Mouse (Mus musculus) CH12.LX (cell line): ENCODE data around the gene Gpr39.

Experiments used
- CHD2 ChIP-seq: IDR thresholded peaks from 2 replicates; pipeline ENCODE4 v1.6.1; 2011; ENCODE audit warnings: low read length, improper control_type of control experiment
- CTCF ChIP-seq, 2 experiments: IDR thresholded peaks in 1 of 2; conservative IDR thresholded peaks in 1 of 2; 2 replicates each; pipeline ENCODE4 v1.5.1; 2011 to 2012; ENCODE audit warnings: low read depth in 2 of 2, low read length in 2 of 2, improper control_type of control experiment in 1 of 2, inconsistent platforms in 1 of 2, mild to moderate bottlenecking in 1 of 2, moderate library complexity in 1 of 2
- EP300 ChIP-seq: IDR thresholded peaks from 2 replicates; pipeline ENCODE4 v1.6.1; 2011; ENCODE audit warnings: low read length, improper control_type of control experiment
- GABPA ChIP-seq: IDR thresholded peaks from 2 replicates; pipeline ENCODE4 v1.6.1; 2012; ENCODE audit warnings: low read depth, low read length, improper control_type of control experiment, inconsistent platforms; ENCODE audit not compliant: insufficient replicate concordance
- HCFC1 ChIP-seq: IDR thresholded peaks from 2 replicates; pipeline ENCODE4 v1.6.1; 2012; ENCODE audit warnings: low read depth, mild to moderate bottlenecking, inconsistent platforms, low read length, improper control_type of control experiment
- JUN ChIP-seq: IDR thresholded peaks from 2 replicates; pipeline ENCODE4 v1.6.1; 2011; ENCODE audit warnings: low read depth, mild to moderate bottlenecking, low read length, improper control_type of control experiment, moderate library complexity; ENCODE audit not compliant: insufficient read depth
- MAFK ChIP-seq: IDR thresholded peaks from 2 replicates; pipeline ENCODE4 v1.6.1; 2011; ENCODE audit warnings: low read length, improper control_type of control experiment; ENCODE audit not compliant: insufficient replicate concordance
- MYC ChIP-seq: IDR thresholded peaks from 2 replicates; pipeline ENCODE4 v1.6.1; 2011; ENCODE audit warnings: low read depth, mild to moderate bottlenecking, improper control_type of control experiment, low read length
- POLR2A ChIP-seq: IDR thresholded peaks from 2 replicates; pipeline ENCODE4 v1.6.1; 2011; ENCODE audit warnings: low read depth, mild to moderate bottlenecking, improper control_type of control experiment, low read length
- POLR2AphosphoS2 ChIP-seq: IDR thresholded peaks from 2 replicates; pipeline ENCODE4 v1.6.1; 2011; ENCODE audit warnings: low read depth, low read length, improper control_type of control experiment
- TCF12 ChIP-seq: IDR thresholded peaks from 2 replicates; pipeline ENCODE4 v1.6.1; 2014; ENCODE audit warnings: low read depth, mild to moderate bottlenecking, inconsistent platforms, low read length, improper control_type of control experiment
- ZKSCAN1 ChIP-seq: IDR thresholded peaks from 2 replicates; pipeline ENCODE4 v1.6.1; 2012; ENCODE audit warnings: low read depth, inconsistent platforms, low read length, improper control_type of control experiment, borderline replicate concordance

DNA sequence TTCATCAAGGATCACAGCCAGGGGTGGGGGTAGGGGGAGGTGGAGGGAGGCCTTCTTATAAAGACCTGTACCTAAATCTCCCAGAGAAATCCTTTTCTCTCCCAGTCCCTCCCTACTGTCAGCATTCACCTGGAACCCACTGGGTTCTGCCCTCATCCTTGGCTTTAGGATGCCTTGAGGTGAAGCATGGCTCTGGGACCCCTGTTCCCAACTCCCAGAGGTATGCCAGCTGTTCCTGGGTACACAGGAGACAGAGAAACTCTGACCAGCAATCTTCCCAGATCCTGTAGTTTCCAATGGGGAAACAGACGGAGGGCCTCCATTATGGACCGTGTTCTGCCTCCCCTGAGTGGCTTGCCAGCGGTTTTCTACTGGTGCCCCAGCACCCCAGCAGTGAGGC is 243.9 kb downstream of the Gpr39 start:
- TF ChIP-seq CTCF (conservative IDR thresholded peaks at IDR 0.05 in 1 of 2, IDR thresholded peaks at IDR 0.05 in 1 of 2; ENCODE audit: low read depth in 2 of 2, low read length in 2 of 2) (no peak), POLR2A (no peak), TCF12 (no peak), MYC (no peak), POLR2AphosphoS2 (no peak), MAFK (no peak), HCFC1 (no peak), EP300 (no peak), CHD2 (no peak), ZKSCAN1 (no peak), JUN (no peak), GABPA (no peak)
